Mouse (Mus musculus) naive thymus-derived CD4-positive, alpha-beta T cell, adult 2 months (primary cell): ENCODE measurements around the gene Castor1.

Source experiments
- DNase-seq: peaks from one replicate; pipeline ENCODE4 v3.0.0-alpha.2; 2011; ENCODE audit warnings: low read depth

Castor1 gene

GRCm38 (mm10) chr11:4262847-4263246 is 44.8 kb downstream of the Castor1 start:
- no peak for DNase-seq

DNA sequence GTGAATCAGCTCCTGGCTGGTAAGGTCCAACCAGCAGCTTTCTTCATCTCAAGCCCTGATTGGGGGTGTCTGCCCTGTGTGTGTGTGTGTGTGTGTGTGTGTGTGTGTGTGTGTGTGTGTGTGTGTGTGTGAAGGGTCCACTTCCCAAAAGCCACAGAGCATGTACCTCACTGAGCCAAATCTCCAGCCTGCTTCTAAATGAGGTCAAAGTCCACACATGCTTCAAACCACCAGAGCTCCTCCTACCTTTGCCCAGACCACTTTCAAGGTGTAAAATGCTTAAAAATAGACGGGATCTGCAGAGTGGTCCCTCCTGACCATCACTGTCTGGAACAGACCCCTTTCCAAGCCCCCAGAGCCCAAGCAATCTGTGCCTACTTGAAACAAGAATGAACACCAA is 45.3 kb downstream of the Castor1 start:
- no peak for DNase-seq

DNA sequence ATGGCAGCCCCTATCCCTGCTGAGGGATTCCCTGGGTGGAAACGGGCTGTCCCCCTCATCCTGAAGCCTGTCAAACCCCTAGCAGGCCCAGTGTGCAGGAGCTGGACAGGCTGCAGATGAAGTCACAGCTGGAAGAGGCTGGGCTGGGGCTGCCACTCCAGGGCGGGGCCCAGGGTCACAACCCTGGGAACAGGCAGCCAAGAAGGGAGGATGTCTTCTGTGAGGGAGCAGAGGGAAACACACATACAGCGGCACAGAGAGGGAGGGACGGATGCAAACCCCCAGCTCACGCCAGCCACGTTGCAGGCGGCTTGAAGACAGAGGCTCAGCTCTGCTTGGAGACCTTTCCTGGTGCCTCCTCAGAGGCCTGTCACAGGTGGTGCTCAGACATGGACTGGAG is 46.0 kb downstream of the Castor1 start:
- no peak for DNase-seq

DNA sequence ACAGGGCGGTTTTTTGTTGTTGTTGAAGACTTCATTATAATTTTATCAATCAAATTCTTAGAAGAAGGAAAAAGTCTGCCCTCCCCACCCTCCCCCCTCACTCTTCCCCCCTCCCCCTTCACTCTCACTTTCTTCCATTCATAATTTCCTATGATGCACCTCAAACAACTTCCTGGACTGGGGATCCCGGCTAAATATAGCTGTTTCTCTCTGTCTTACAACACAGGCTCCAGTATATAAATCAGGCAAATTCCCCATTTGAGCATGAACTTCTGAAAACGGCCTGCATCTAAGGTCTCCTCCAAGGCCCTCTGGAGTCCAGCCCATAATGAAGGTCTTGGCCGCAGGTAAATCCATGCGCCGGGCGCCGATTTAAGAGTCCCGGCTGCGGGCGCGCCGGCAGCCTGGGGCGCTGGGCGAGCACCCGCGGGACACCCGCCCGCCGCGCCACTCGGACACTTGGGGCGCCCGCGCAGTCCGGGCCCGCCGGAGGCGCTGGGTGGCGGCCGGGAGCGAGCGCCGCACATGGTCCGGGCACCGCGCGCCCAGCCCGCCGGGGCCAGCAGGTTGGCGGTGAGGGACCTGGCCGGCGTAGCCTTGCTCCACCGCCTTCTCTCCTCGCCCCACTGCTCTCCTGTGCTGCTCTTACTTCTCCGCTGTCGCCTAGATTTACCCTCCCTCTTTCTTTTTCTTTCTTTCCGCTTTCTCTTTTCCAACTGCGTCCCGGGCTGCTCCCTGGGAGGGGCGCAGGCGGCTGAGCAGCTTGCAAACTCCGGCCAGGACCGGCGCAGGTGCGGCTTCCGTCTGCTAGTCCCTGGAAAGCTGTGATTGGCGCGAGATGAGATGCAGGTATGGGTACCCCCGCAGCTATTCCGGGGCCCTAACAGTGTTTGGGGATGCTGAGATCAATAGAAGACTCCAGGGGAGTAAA is 48.5 kb downstream of the Castor1 start:
- DNase-seq: peak; percentile 58

DNA sequence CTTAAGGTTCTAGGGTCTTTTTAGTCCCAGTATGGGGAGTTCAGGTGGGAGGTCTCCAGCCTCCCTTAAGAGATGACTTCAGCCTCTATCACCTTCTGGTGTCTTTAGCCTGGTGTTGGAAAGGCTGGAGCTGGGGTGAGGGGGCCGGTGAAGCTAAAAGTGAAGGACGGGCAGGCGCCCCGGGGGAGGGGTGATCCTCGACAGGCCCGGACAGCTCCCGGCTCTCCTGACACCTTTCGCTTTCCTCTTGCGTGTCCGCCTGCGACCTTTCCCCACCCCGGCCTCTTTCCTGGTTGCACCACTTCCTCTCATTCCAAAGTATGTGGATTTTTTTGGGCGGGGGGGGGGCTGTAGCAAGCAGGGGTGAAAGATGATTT is 49.2 kb downstream of the Castor1 start:
- DNase-seq: no peak

GRCm38 (mm10) chr11:4268500-4268899 is 50.5 kb downstream of the Castor1 start:
- DNase-seq: no peak

DNA sequence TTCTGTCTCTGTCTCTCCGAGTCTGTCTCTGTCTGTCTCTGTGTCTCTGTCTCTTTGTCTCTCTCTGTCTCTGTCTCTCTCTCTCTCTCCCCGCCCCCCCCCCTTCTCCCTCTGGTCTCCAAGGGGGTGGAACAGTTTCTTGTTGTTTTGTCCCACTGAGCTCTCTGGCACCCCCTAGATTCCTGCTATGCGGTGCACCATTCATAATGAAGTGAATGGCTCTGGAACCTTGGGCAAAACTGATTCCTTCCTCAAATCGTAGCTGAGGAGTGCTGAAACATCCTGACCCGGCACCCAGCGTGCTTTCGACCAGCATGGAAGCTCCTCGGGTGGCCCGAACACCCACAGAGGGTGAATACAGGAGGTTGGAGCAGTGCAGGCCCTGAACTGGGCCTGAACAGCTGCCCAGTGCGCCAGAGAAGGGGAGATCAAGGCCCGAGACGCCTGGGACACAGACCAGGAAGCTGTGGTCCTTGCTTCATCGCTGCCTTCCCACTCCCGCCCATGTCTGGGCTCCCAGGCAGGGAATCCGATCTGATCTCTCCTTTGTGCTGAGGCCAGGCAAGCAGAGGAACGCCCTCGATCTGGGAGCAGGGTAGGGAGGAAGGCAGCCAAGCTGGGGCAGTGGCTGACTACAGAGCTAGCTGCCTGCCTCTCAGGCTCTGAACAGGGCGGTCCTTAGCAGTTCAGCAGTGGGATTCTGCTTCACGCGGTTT is 52.9 kb downstream of the Castor1 start:
- DNase-seq: no peak

DNA sequence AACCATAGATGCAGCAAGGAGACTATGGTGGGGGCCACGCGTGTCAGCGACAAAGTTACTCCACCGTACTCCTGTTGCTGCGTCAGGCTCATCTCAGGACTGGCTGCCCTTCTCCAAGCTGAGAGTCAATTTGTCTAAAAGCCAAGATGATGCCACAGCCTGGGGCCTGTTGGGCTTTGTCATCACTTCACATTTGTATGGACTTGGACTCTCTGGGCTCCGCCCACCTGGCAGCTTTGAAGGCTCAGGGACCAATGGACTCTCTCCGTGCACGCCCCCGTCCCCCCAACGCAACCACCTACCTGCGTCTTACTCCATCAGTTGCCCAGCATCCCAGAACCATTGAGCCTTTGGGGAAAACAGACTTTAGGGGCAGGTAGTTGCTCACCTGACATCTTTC is 53.5 kb downstream of the Castor1 start:
- no peak for DNase-seq
